Mouse (Mus musculus): Measurements from ENCODE around the gene Tcaf2. TPM values are rescaled to one million over a fixed set of nuclear protein-coding genes. Genes with fewer than 3 reads are reported as not detected.

Gene Tcaf2
- polyA plus RNA-seq, 1 experiment from 2014 or later, result 9.0 TPM

Other genes starting within 250 kb of the Tcaf2 start
- gene Tas2r143, start 245.0 kb downstream of the Tcaf2 start, polyA plus RNA-seq (2015; fragmentation: Nextera tagmentation; extraction: Ambion mirVana), result not detected in 2 replicates
- not detected in 2 replicates for gene Tas2r135, start 239.8 kb downstream of the Tcaf2 start, polyA plus RNA-seq (2015; fragmentation: Nextera tagmentation; extraction: Ambion mirVana)
- gene Tas2r126, start 210.7 kb downstream of the Tcaf2 start, polyA plus RNA-seq (2015; fragmentation: Nextera tagmentation; extraction: Ambion mirVana), result not detected in 2 replicates
- gene Olfr458, start 180.1 kb downstream of the Tcaf2 start, polyA plus RNA-seq (2015; fragmentation: Nextera tagmentation; extraction: Ambion mirVana), result not detected in 2 replicates
- not detected in 2 replicates for gene Olfr457, start 168.9 kb downstream of the Tcaf2 start, polyA plus RNA-seq (2015; fragmentation: Nextera tagmentation; extraction: Ambion mirVana)
- 0.15 TPM in 1 of 2 replicates, not detected in the other for gene Olfr456, start 158.0 kb downstream of the Tcaf2 start, polyA plus RNA-seq (2015; fragmentation: Nextera tagmentation; extraction: Ambion mirVana)
- not detected in 2 replicates for gene Olfr455, start 97.7 kb downstream of the Tcaf2 start, polyA plus RNA-seq (2015; fragmentation: Nextera tagmentation; extraction: Ambion mirVana)
- not detected in 2 replicates for gene Tcaf3, start 47.6 kb downstream of the Tcaf2 start, polyA plus RNA-seq (2015; fragmentation: Nextera tagmentation; extraction: Ambion mirVana)
- 74.2 and 75.9 TPM in 2 replicates for gene Tcaf1, start 64.8 kb upstream of the Tcaf2 start, polyA plus RNA-seq (2015; fragmentation: Nextera tagmentation; extraction: Ambion mirVana)
- gene Olfr453, start 94.1 kb upstream of the Tcaf2 start, polyA plus RNA-seq (2015; fragmentation: Nextera tagmentation; extraction: Ambion mirVana), result not detected in 2 replicates
- not detected in 2 replicates for gene Olfr38, start 111.2 kb upstream of the Tcaf2 start, polyA plus RNA-seq (2015; fragmentation: Nextera tagmentation; extraction: Ambion mirVana)
- gene Olfr452, start 139.8 kb upstream of the Tcaf2 start, polyA plus RNA-seq (2015; fragmentation: Nextera tagmentation; extraction: Ambion mirVana), result not detected in 2 replicates
- gene Olfr450, start 166.7 kb upstream of the Tcaf2 start, polyA plus RNA-seq (2015; fragmentation: Nextera tagmentation; extraction: Ambion mirVana), result not detected in 2 replicates
- not detected in 2 replicates for gene Olfr449, start 189.1 kb upstream of the Tcaf2 start, polyA plus RNA-seq (2015; fragmentation: Nextera tagmentation; extraction: Ambion mirVana)
- not detected in 2 replicates for gene Olfr448, start 245.2 kb upstream of the Tcaf2 start, polyA plus RNA-seq (2015; fragmentation: Nextera tagmentation; extraction: Ambion mirVana)

Measured in lung, embryonic 15.5 days (tissue).